Mouse (Mus musculus): Measurements from ENCODE around the gene Gatad2b.

GRCm38 (mm10) chr3:90404609-90405008 is 111.6 kb downstream of the Gatad2b start:
- TF ChIP-seq CTCF (IDR thresholded peaks at IDR 0.05; ENCODE audit: extremely low read depth, insufficient read length, insufficient replicate concordance, low read depth, low read length) (no peak), POLR2A (IDR thresholded peaks at IDR 0.05; ENCODE audit: low read depth, low read length) (no peak)
